Mouse (Mus musculus) lung, embryonic 15.5 days (tissue): ENCODE measurements at regions not wholly inside any gene's neighbourhood (a gene's known extent, or its start where the extent isn't known, plus 50 kb on each side); places are given as distances from the start of the nearest gene placed in this dataset.
A peak's percentile ranks its signal among the peaks of the same experiment; 100 is the strongest.

Experiments
- ATAC-seq: fragments of 200-750 bp; cut with Nextera tagmentation; 2 replicates; pipeline ENCODE4 v1.8.0; 2017; ENCODE audit warnings: moderate number of reproducible peaks, borderline replicate concordance; ENCODE audit not compliant: low FRiP score, low TSS enrichment; ENCODE audit errors: extremely low read depth
- H3K27ac ChIP-seq: fragments of 300-500 bp; sonication (generic); 2 replicates; pipeline ENCODE4 v1.5.1; 2015; ENCODE audit warnings: moderate library complexity, mild to moderate bottlenecking, inconsistent platforms
- H3K27me3 ChIP-seq: fragments of 300-500 bp; sonication (generic); 2 replicates; pipeline ENCODE4 v1.6.1; 2015; ENCODE audit warnings: inconsistent platforms
- H3K36me3 ChIP-seq: fragments of 300-500 bp; sonication (generic); 2 replicates; pipeline ENCODE4 v1.6.1; 2015; ENCODE audit warnings: inconsistent platforms
- H3K4me1 ChIP-seq: fragments of 300-500 bp; sonication (generic); 2 replicates; pipeline ENCODE4 v1.6.1; 2015; ENCODE audit warnings: inconsistent platforms
- H3K4me2 ChIP-seq: fragments of 300-500 bp; sonication (generic); 2 replicates; pipeline ENCODE4 v1.6.1; 2015; ENCODE audit warnings: inconsistent platforms, mild to moderate bottlenecking, moderate library complexity
- H3K4me3 ChIP-seq: fragments of 300-500 bp; sonication (generic); 2 replicates; pipeline ENCODE4 v1.5.1; 2015; ENCODE audit warnings: mild to moderate bottlenecking, inconsistent platforms
- H3K9ac ChIP-seq: fragments of 300-500 bp; sonication (generic); 2 replicates; pipeline ENCODE4 v1.6.1; 2015; ENCODE audit warnings: inconsistent platforms
- H3K9me3 ChIP-seq: fragments of 300-500 bp; sonication (generic); 2 replicates; pipeline ENCODE4 v1.6.1; 2016; ENCODE audit warnings: inconsistent platforms
- WGBS: fragments of 180-500 bp; shearing (Covaris S2); methylation state at CpG from one replicate; pipeline ENCODE4 v1.1.7; 2015; 5-methylcytosine and 5-hydroxymethylcytosine counted together

DNA sequence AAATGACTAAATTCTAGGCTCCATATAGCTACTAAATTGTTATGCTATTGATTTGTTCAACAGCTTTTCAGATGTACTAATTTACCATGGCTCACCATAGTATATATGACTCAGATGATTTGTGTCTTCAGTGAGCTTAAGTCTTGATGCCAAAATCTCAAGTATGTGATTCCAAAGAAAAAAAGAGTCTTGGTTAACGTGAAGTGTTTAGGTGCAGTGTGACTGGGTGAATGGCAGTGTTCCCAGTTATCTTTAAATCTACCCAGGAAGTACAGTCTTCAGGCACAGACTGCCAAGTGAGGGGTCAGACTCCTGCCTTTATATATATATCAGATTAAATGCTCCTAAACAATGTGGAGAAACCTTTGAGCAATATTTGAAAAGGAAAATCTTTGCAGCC, 300.1 kb upstream of the A1bg start:
- no peak overlapping the region for H3K4me3 ChIP-seq
- no peak overlapping the region for H3K9ac ChIP-seq
- H3K27me3 ChIP-seq, result no peaks in the 10 kb centered on the region
- no peaks in the 10 kb centered on the region for H3K4me1 ChIP-seq
- H3K36me3 ChIP-seq, result no peaks in the 10 kb centered on the region
- 27% methylated on average over 1 of the region's 1 CpGs for WGBS
- H3K9me3 ChIP-seq, result no peaks in the 10 kb centered on the region
- ATAC-seq, result no peak
- H3K4me2 ChIP-seq, result no peak overlapping the region
- H3K27ac ChIP-seq, result no peak overlapping the region

DNA sequence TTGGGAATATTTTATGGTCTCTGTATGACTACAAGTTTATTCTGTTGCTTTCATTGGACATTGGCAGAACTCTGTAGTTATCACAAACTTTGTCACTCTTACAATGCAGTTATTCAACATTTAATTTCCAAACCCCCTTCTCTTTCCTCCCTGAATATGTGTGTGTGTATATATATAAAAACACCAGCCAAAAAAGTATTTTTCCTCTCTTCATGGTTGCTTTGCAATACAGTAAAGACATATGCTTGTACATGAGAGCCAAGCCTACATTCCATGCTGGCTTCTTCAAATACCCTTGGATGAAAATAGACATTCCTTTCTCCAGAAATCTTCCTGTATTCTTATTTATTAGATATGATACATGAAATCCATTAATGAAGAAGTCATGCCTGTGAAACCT, 287.3 kb upstream of the A1bg start:
- H3K9ac ChIP-seq, result no peak overlapping the region
- no peak overlapping the region for H3K4me2 ChIP-seq
- H3K27ac ChIP-seq, result no peak overlapping the region
- ATAC-seq, result no peak
- H3K27me3 ChIP-seq, result no peaks in the 10 kb centered on the region
- H3K36me3 ChIP-seq, result no peaks in the 10 kb centered on the region
- H3K4me3 ChIP-seq, result no peak overlapping the region
- H3K9me3 ChIP-seq, result no peaks in the 10 kb centered on the region
- no peaks in the 10 kb centered on the region for H3K4me1 ChIP-seq

DNA sequence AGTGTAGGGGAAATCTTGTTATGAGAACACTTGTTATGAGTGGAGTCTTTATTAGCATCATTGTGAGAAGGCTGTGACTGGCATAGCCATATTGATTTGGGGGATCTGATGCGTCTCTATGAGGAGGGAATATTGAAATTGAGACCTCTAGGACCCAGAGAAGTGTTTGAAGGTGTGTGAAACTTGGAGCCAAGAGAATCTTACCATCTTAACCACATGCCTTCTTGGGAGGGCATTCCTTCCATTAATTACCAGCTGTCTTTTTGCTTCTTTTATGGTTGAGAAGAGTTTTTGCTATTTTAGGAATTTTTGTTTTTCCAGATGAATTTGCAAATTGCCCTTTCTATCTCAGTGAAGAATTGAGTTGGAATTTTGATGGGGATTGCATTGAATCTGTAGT, 267.2 kb upstream of the A1bg start:
- H3K4me3 ChIP-seq, result no peak overlapping the region
- H3K36me3 ChIP-seq, result no peaks in the 10 kb centered on the region
- no peak for ATAC-seq
- 75% methylated on average over 1 of the region's 1 CpGs for WGBS
- H3K4me1 ChIP-seq, result no peaks in the 10 kb centered on the region
- H3K27me3 ChIP-seq, result no peaks in the 10 kb centered on the region
- no peak overlapping the region for H3K27ac ChIP-seq
- H3K9ac ChIP-seq, result no peak overlapping the region
- no peak overlapping the region for H3K4me2 ChIP-seq
- no peaks in the 10 kb centered on the region for H3K9me3 ChIP-seq

DNA sequence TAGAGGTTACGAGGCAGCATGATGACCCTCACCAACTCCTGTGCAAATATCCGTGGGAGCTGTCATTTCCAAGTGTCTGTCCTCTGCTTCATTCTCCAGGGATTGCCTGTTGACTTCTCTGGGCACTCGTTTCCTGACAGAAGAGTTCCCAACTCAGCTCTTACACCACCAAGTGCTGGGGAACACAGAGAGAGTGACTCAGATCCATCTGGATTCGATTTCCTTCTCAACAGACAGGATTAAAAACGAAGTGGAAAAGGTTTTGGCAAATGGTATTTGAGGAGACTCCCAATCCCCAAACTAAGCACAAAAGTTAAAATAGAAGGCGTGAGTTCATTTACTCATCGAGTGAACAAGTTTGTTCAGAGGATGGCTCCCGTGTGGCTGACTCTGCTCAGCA, 266.7 kb upstream of the A1bg start:
- 57% methylated on average over 8 of the region's 8 CpGs for WGBS
- Histone ChIP-seq H3K4me1 (no peaks in the 10 kb centered on the region), H3K27me3 (no peaks in the 10 kb centered on the region), H3K4me2 (no peak overlapping the region), H3K9ac (no peak overlapping the region), H3K27ac (no peak overlapping the region), H3K4me3 (no peak overlapping the region), H3K9me3 (no peaks in the 10 kb centered on the region), H3K36me3 (no peaks in the 10 kb centered on the region)
- no peak for ATAC-seq

DNA sequence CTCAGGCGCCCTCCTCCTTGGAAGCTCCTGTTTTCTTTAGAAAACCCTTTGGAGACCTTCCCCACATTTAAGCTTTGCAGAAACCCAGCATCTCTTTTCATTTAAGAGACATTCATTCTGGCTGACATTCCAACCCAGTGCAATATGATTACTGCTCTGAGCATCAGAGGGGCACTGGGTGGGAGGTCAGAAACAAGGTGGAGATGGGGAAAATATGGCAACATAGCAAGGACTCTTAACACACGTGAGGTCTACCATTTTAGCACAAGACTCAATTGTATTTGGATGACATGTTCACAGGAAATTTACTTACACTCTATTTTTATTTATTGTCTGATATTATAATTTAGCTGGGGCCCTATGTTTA, 261.8 kb upstream of the A1bg start:
- WGBS, result 69% methylated on average over 2 of the region's 2 CpGs
- ATAC-seq, result no peak
- Histone ChIP-seq H3K4me2 (no peak overlapping the region), H3K4me3 (no peak overlapping the region), H3K27me3 (no peaks in the 10 kb centered on the region), H3K9ac (no peak overlapping the region), H3K27ac (no peak overlapping the region), H3K36me3 (no peaks in the 10 kb centered on the region), H3K4me1 (no peaks in the 10 kb centered on the region), H3K9me3 (no peaks in the 10 kb centered on the region)

DNA sequence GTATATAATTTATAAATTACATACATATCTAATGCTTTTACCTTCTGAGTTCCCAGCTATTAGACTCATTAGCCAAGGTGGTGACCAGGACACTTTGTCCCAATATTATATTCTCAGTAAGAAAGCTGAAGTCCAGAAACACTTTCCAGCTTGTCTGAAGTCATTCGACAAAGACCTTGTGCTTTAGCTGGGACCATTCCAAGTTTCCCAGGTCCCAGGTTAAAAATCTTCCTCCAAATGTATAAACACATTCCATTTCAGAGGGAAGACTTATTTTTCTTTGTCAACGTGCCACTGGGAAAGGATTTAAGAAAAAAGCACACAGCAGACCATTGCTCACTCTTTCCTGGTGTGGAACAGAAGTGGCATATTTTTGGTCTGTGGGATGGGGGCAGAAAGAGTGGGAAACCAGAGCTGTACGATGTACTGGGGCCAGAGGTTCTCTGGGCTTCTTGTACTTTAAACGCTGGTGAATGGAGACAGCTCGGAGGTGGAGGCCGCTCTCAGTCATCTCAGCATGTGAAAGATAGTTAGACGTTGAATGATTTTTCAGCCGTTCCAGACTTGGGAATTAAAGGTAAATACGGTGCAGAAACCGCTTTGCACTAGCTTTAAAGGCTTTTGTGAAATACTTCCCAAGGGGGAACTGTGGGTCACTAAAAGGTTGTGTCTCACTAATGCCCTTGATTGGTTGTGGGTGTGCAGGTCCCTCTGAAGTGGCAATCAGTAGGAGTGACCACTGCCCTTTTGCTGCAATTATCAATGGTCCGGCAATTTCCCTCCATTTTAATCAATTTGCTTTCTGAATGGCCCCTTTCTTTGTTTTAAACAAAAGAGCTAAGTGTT, 261.2 kb upstream of the A1bg start:
- no peak overlapping the region for H3K4me3 ChIP-seq
- H3K9ac ChIP-seq, result no peak overlapping the region
- ATAC-seq, result no peak
- no peaks in the 10 kb centered on the region for H3K4me1 ChIP-seq
- H3K4me2 ChIP-seq, result no peak overlapping the region
- H3K36me3 ChIP-seq, result no peaks in the 10 kb centered on the region
- H3K9me3 ChIP-seq, result no peaks in the 10 kb centered on the region
- WGBS, result 55% methylated on average over 11 of the region's 11 CpGs
- H3K27me3 ChIP-seq, result no peaks in the 10 kb centered on the region
- H3K27ac ChIP-seq, result no peak overlapping the region

DNA sequence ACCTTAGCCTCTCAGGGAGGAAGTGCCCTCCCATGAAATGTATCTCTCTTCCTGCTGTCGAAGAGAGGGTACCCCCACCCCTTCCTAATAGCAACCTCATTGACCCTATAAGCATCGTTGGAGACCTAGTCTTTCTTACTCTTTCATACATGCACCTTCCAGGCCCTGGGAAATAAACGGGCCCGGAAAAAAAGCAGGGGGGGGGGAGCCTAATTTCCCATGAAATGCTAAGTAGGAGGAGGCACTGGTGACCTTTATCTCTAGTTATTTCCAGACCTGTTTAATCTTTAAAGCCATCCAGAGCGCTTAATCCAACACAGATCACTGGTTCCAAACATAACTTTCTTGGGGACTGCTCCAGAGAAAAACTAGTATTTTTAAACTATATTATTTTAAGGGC, 260.5 kb upstream of the A1bg start:
- H3K27me3 ChIP-seq, result no peaks in the 10 kb centered on the region
- no peak for ATAC-seq
- no peak overlapping the region for H3K4me2 ChIP-seq
- 42% methylated on average over 5 of the region's 5 CpGs for WGBS
- no peak overlapping the region for H3K9ac ChIP-seq
- H3K27ac ChIP-seq, result no peak overlapping the region
- H3K36me3 ChIP-seq, result no peaks in the 10 kb centered on the region
- H3K9me3 ChIP-seq, result no peaks in the 10 kb centered on the region
- no peak overlapping the region for H3K4me3 ChIP-seq
- no peaks in the 10 kb centered on the region for H3K4me1 ChIP-seq

DNA sequence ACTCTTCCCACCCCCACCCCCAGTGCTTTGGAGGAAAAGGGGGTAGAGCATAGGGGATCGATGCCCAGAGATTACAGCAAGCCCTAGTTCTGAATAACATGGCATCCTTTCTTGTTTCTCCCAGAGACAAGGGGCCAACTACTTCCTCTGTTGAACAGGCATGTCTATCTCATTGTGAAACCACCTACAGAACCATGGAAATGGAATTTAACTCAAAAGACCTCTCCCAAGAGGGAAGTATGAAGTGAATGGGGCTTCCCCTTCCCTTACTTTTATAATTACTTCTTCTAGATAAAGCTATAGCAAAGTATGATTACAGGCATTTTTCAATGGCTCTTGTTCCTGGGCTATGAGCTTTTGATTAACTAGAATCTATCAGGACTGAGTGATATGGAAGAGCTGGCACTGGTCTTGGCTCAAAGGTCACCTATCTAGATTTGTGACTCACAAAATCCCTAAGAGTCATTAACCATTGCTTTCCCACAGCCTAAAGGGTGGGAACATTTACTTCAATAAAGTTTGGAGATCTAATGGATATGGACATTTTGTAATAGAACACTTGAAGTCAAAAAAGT, 246.1 kb upstream of the A1bg start:
- H3K9me3 ChIP-seq, result no peaks in the 10 kb centered on the region
- WGBS, result 92% methylated on average over 1 of the region's 1 CpGs

DNA sequence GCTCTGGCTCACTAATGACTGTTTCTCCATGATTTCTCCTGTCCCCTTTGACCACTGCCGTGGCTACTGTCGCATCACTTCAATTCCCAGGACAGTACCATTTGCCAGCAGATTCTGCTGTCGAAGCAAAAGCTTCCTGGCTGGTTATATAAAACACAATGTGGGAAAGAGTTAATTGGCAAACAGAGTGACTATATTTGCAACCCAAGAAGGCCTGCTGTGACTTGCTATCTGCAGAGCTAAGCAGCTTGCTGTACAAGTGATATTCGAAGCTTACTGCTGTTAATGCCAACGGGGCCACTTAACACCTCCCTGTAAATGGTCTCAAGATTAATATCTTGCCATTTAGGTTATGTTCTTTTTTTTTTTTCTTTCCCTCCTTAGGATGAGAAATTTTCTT, 242.2 kb upstream of the A1bg start:
- H3K9me3 ChIP-seq, result no peaks in the 10 kb centered on the region
- no peak for ATAC-seq
- 0 out of 2 replicates have a peak, but pooled peaks cover 7% of the 10 kb centered on the region for H3K4me1 ChIP-seq
- H3K36me3 ChIP-seq, result no peaks in the 10 kb centered on the region
- H3K4me3 ChIP-seq, result no peak overlapping the region
- no peak overlapping the region for H3K9ac ChIP-seq
- no peak overlapping the region for H3K27ac ChIP-seq
- 43% methylated on average over 5 of the region's 5 CpGs for WGBS
- no peak overlapping the region for H3K4me2 ChIP-seq
- H3K27me3 ChIP-seq, result no peaks in the 10 kb centered on the region

More for the DNA sequence above, 246.1 kb upstream of the A1bg start:
- Histone ChIP-seq H3K9ac (no peak overlapping the region), H3K4me2 (no peak overlapping the region), H3K27ac (no peak overlapping the region), H3K36me3 (no peaks in the 10 kb centered on the region), H3K27me3 (no peaks in the 10 kb centered on the region), H3K4me1 (0 out of 2 replicates have a peak, but pooled peaks cover 2% of the 10 kb centered on the region), H3K4me3 (no peak overlapping the region)
- ATAC-seq, result no peak

DNA sequence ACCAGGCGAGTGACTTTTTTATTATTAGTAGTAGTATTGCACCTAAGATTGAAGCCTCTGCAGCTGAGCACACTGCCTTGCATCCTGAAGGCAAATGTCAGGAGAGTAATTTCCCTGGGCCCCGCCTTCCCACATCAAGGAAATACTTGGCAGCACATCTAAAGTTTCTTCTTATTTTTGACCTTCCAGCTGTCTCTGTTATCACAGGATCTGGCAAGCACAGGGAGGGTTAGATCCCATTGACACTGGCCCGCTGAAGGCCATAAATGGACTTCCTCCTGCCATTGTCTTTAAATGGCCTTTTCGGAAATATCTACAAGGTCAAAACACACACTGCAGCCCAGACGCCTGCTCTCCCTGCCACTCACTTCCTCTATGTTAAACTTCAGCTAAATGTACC, 238.6 kb upstream of the A1bg start:
- ATAC-seq, result peak; percentile 41
- H3K27ac ChIP-seq, result peak overlapping the region; percentile 13; the same call in 1 of the 2 replicates
- WGBS, result 46% methylated on average over 5 of the region's 5 CpGs

DNA sequence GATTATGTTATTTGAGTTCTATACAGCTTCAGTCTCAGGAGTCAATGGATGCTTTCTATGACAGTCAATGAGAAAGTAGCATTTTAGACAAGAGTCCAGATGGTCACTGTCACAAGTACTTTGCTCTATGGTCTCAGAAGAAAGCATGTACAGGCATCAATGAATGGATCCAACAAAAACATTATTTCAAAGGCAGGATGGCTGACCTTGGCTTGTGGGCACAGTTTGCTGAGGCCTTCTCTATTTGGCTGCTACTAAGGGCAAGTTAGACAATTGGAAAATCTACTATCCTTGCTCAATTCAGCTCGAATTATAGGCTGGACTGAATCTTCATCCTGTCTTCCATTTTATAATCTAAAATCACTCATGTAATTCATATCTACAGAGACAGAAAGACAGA, 237.9 kb upstream of the A1bg start:
- Histone ChIP-seq H3K4me2 (no peak overlapping the region), H3K9ac (no peak overlapping the region), H3K27me3 (no peaks in the 10 kb centered on the region), H3K9me3 (no peaks in the 10 kb centered on the region), H3K4me3 (no peak overlapping the region), H3K36me3 (no peaks in the 10 kb centered on the region), H3K27ac (0 out of 2 replicates have a peak overlapping the region, but pooled peaks have one; percentile 13), H3K4me1 (0 out of 2 replicates have a peak, but pooled peaks cover 16% of the 10 kb centered on the region)
- no peak for ATAC-seq
- WGBS, result 65% methylated on average over 1 of the region's 1 CpGs

More for the DNA sequence above, 238.6 kb upstream of the A1bg start:
- H3K27me3 ChIP-seq, result no peaks in the 10 kb centered on the region
- H3K4me3 ChIP-seq, result no peak overlapping the region
- H3K4me2 ChIP-seq, result no peak overlapping the region
- no peaks in the 10 kb centered on the region for H3K36me3 ChIP-seq
- H3K9me3 ChIP-seq, result no peaks in the 10 kb centered on the region
- H3K4me1 ChIP-seq, result 0 out of 2 replicates have a peak, but pooled peaks cover 16% of the 10 kb centered on the region
- H3K9ac ChIP-seq, result no peak overlapping the region

DNA sequence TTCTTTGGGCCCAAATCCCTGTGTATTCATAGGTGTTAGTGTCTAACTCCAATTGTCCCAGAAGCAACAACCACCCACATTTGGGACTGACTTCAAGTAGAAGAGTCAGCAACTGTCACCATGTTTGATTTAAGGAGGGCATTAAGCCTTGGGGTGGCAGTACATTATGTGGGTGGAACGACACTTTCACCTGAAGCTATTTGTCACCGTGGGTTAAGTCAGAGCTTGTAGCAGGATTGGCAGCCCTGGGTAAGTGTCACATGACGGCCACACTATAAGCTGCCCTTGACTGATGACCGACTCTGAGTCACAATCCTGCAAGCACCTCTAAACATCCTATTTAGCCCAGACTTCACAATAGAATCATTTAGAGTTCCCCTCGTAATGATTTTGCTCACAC, 236.7 kb upstream of the A1bg start:
- H3K4me2 ChIP-seq, result no peak overlapping the region
- 0 out of 2 replicates have a peak, but pooled peaks cover 14% of the 10 kb centered on the region for H3K4me1 ChIP-seq
- no peaks in the 10 kb centered on the region for H3K27me3 ChIP-seq
- no peak overlapping the region for H3K4me3 ChIP-seq
- H3K9me3 ChIP-seq, result no peaks in the 10 kb centered on the region
- WGBS, result 76% methylated on average over 5 of the region's 5 CpGs
- no peak for ATAC-seq
- no peak overlapping the region for H3K9ac ChIP-seq
- H3K27ac ChIP-seq, result no peak overlapping the region
- no peaks in the 10 kb centered on the region for H3K36me3 ChIP-seq
